Mouse (Mus musculus) kidney, adult 11 months (tissue): ENCODE measurements around the gene Clstn3.

Experiments used
- DNase-seq: peaks from one replicate; pipeline ENCODE4 v3.0.0; 2022

The Clstn3 gene

GRCm38 (mm10) chr6:124448186-124448852 is 16.3 kb downstream of the Clstn3 start:
- DNase-seq: no peak

- no peak for DNase-seq
Observed at GRCm38 (mm10) chr6:124447356-124447755, 17.2 kb downstream of the Clstn3 start.

- DNase-seq: no peak
Observed at GRCm38 (mm10) chr6:124446459-124446858, 18.1 kb downstream of the Clstn3 start.

- DNase-seq: no peak
Observed at GRCm38 (mm10) chr6:124446024-124446423, 18.6 kb downstream of the Clstn3 start.

DNA sequence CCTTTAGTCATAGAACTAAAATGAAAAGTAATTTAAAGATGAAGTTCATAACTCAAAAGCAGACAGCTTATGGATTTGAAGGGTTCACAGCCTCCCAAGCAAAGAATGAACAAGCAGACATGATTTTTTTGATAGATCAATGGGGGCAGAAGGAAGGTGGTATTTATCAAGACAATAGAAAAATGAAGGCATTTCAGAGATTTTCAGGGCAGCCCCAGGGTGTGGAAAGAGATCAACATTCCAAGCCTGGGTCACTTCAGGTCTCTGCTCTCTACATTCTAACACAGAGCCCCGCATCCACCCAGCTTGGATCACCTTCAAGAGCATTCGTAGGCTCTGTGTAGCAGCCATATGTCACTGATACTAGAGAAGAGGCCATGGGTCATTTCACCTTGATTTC is 21.3 kb downstream of the Clstn3 start:
- no peak for DNase-seq

GRCm38 (mm10) chr6:124436245-124436644 is 28.3 kb downstream of the Clstn3 start:
- DNase-seq: no peak

- no peak for DNase-seq
Observed at GRCm38 (mm10) chr6:124435173-124435572, 29.4 kb downstream of the Clstn3 start.

DNA sequence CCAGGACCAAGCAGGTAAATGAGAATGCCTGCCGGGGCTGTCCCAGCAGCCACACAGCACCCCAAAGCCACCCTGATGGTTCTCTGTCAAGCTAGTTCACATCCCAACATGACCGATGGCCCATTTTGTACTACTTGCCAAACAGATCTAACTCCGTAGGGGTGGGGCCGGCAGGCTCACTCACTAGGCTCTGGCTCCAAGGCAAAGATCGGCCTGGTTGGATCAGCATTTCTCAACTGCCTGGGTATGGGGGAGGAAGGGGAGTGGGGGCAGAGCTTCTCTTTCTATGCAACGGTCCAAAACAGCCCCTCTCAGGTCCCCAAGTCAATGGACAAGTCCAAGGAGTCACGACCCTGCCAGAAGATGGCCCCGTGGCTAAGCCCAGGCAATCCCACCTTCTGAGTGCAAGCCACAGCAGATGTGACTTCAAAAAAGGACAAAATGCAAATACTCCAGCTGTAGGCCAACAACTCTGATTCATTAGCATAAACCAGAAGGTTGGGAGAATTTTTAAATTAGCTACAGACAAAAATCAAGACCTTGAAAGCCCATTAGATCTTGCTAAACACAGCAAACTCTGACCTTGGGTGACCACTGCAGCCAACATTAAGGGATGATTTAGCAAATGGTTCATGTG is 30.8 kb downstream of the Clstn3 start:
- no peak for DNase-seq

GRCm38 (mm10) chr6:124430784-124431495 is 33.7 kb downstream of the Clstn3 start:
- DNase-seq: no peak

- no peak for DNase-seq
Observed at GRCm38 (mm10) chr6:124430379-124430778, 34.2 kb downstream of the Clstn3 start.

- no peak for DNase-seq
Observed at GRCm38 (mm10) chr6:124427791-124428576, 36.6 kb downstream of the Clstn3 start.

DNA sequence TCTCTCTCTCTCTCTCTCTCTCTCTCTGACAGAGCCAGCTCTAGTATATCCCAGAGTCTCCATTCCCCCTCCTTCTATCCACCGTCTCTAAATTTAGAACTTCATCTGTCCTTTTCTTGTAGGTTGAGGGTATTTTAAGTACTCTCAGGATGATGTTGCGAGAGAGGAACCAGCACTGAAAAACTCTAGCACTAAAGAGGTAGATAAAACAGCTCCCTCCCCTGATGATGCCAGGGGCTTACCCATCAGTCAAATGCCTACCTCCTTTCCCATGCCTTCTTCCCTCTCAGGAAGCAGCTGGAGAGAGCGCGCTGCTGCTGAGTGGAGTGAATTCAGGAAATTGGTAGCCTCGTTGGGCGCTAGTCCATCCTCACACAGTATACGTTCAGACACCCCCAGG is 37.3 kb downstream of the Clstn3 start:
- DNase-seq: no peak

DNA sequence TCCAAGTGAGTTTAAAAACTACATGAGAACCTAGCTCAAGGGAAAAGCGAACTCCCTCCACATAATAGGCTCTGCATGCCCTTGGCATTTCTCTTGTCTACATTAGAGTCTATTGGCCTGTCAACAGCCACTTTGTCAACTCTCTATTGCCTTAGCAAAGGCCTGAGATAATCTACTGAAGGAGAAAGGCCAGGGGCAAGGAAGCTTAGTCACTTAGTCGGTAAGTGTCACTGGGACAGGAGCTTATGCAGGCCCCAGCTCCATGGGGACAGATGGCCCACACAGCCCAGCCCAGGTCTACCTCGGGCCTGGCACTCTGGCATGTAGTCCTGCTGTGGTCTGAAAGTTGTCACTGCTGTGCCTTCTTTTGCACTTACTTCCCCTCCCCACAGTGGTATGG is 38.0 kb downstream of the Clstn3 start:
- no peak for DNase-seq

- DNase-seq: no peak
Observed at GRCm38 (mm10) chr6:124425523-124425922, 39.1 kb downstream of the Clstn3 start.

- DNase-seq: peak; percentile 72
Observed at GRCm38 (mm10) chr6:124425042-124425441, 39.6 kb downstream of the Clstn3 start.

DNA sequence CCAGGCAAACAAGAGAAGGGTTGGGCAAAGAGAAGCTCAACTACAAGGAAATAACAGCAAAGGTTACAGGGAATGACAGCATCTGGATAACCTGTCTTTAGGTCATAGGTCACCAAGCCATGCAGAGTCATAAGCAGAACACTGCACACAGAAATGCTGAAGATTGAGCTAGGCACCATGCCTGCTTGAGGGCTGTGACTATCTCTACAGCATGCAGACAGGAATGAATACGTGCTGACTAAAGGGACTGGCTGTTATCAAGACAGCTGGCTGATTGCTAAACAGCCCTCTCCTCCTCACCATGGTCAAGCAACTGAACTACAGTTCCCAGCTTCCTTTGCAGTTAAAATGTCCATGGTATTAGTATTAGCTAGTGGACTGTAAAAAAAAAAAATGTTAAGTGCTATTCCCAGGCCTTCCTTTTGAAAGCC is 40.5 kb downstream of the Clstn3 start:
- no peak for DNase-seq

- no peak for DNase-seq
Observed at GRCm38 (mm10) chr6:124418686-124419085, 45.9 kb downstream of the Clstn3 start.

GRCm38 (mm10) chr6:124415347-124416088 is 49.1 kb downstream of the Clstn3 start:
- DNase-seq: peak; percentile 91

DNA sequence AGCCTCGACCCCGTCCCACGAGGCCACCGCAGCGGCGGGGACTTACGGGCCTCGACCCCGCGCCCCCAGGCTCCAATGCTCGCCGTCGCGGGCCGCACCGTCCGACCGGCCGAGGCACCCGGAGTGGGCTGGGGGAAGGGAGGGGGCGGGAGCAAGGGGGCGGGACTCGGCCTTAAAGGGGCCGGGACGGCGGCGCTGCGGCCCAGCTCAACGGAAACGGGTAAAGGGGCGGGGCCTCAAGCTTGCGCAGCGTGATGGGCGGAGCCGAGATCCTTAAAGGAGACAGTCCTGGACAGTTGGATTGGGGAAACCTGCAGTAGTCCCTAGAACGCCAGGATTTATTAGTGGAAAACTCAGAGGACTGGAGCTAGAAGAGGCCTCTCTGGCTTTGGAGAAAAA is 49.7 kb downstream of the Clstn3 start, which contains the start of gene Pex5:
Gene Pex5 (minus strand): TSS at position 141 of the 399 bp plus-strand sequence.
- peak; percentile 97 for DNase-seq

DNA sequence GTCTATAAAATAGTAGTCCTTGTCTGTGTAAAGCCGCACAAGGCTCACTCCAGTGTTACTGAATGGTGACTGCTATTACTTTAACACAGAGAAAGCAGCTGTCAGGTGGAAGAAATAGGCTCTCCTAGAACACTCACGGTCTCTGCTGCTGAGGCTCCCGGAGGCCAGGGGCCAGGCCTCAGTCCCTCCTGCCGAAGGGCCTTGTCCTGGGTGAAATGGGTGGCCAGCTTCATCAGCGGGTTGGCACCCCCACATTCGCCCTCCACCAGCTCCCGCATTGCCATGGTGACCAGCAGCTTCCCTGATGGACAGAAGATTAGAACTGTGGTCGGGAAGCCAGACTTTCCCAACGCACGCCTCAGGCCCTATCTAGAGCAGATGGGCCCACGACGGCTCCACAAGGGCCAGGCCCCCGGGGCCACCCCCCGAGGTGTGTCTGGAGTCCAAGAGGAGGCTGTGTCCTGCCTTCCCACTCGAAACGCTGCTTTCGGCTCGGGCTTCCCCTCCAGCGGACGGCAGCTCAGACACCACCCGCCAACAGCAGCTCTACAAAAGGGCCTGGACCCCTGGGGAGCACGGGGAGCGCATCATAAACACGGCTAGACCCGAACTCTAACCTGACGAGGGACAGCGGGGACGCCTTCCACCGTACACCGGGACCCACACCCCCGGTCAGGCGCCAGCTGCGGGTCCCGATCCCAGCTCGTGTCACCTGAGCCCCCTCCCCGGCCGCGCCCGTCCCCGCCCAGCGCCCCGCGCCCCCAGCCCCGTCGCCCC is 50.3 kb downstream of the Clstn3 start:
- peak; percentile 58 for DNase-seq

DNA sequence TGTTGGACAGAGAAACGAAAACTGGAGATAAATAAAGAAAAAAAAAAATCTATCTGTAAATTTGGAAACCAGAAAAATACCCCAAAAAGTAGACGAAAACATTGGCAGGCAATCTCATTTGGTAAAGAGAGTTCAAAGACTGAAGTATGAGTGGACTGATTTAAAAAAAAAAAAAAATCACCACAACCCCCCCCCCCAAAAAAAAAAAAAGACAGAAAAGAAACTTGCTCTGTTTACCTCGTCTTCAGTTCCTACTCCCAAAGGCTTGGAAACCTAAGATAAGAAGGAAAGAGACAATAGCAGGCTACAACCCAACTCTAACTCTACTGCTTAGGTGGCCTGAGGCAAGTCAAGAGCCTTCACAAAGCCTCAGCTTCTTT is 50.8 kb downstream of the Clstn3 start:
- DNase-seq: no peak

- no peak for DNase-seq
Observed at GRCm38 (mm10) chr6:124408355-124408754, 56.2 kb downstream of the Clstn3 start.
